Mouse (Mus musculus) C2C12 (cell line): ENCODE data around the gene Ptma.

Experiments used
- CEBPB ChIP-seq: IDR thresholded peaks from one replicate; pipeline ENCODE4 v1.6.1; 2011; ENCODE audit warnings: low read depth, mild to moderate bottlenecking, control low read depth, moderate library complexity
- CTCF ChIP-seq: IDR thresholded peaks from one replicate; pipeline ENCODE4 v1.5.1; 2011; ENCODE audit not compliant: control insufficient read depth, insufficient read depth, insufficient read length
- MAX ChIP-seq: IDR thresholded peaks from one replicate; pipeline ENCODE4 v1.6.1; 2011; ENCODE audit warnings: mild to moderate bottlenecking, control low read depth
- MYOD1 ChIP-seq: IDR thresholded peaks from one replicate; pipeline ENCODE4 v1.6.1; 2011; ENCODE audit warnings: low read depth; ENCODE audit not compliant: control insufficient read depth, insufficient read length
- USF1 ChIP-seq: IDR thresholded peaks from one replicate; pipeline ENCODE4 v1.6.1; 2011; ENCODE audit warnings: low read depth, mild to moderate bottlenecking, control low read depth, moderate library complexity

- TF ChIP-seq CEBPB = no peak
- TF ChIP-seq CTCF = no peak
- no peak for TF ChIP-seq MAX
- TF ChIP-seq USF1 = no peak
- no peak for TF ChIP-seq MYOD1
These were observed 20.1 kb upstream of the Ptma start for GRCm38 (mm10) chr1:86506420-86506819.
